Mouse (Mus musculus): ENCODE data around the gene Acin1. TPM values are rescaled to one million over a fixed set of nuclear protein-coding genes. Genes with fewer than 3 reads are reported as not detected.

The Acin1 gene
- total RNA-seq, 2 experiments from 2014 or later = 64.7 to 81.3 TPM

DNA sequence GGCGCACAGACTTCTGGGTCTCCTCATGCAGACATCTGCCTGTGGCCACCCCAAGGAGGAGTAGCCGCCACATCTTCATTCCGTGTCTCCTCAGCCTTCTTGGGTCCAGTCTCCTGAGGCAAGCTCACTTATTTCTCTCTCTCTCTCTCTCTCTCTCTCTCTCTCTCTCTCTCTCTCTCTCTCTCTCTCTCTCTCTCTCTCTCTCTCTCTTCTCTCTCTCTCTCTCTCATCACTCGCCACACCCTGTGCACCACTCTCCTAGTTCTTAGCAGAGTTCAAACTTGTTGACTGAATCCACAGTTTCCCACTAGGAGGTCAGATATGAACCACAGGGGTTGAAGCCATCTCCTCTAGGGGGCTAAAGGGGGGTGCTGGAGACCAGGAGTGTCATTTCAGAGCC lies 12.0 kb upstream of the Acin1 start, which contains the start of gene Gm29776:
TSS of gene Gm29776 (minus strand) at position 101 of the 400 bp plus-strand sequence.
- DNase-seq = no peak

DNA sequence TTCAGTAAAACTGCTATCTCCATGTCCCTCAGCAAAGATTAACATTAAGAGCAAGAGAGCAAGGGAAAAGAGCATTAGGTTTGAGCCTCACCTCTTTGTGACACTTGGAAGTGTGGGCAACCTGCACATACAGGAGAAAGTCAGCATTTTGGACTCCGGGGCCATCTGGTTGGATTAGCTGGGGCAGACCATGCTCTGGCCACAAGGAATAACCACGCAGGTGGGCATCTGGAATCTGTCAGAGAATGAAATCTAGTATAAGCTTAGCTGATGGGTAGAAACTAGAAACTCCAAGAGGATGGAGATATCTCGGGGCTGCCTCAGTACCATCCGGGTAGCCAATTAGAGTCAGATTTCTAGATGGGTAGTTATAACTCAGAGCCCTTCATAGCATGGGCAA lies 10.0 kb upstream of the Acin1 start:
- DNase-seq = no peak

DNA sequence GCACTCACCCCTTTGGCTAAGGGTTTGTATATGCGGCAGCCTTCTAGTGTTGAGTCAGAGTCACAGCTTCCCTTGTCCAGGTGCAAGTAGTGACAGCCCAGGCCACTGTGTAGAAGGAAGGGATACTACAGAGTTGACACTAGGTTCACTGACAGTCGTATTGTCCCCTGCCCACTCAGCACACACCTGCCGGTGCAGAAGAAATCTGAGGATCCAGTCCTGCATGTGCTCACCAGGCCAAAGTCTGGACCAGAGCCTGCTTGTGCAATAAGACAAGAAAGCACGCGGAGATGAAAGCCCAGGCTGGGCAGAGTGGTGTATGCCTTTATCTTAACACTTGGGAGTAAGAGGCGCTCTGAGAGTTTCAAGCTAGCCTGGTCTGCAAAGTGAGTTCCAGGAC lies 8.3 kb upstream of the Acin1 start:
- no peak for DNase-seq

DNA sequence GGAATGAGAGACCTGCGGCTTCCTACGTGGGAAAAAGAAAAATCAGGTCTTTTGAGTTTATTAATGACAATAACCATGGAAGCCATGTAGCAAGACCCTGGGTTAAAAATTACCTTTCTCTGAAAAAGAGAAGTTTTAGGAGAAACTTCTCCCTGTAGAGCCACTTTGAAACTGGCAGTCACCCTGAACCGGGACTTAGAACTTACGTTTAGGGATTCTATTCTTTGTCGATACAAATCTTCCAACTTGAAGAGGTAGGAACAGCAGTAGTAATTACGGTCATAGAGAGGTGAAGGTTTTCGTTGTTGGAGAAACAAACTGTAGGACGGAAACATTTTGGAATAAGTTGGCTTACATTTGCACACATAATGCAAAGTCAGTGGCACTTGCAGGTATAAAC lies 520 bp upstream of the Acin1 start:
- DNase-seq = no peak

DNA sequence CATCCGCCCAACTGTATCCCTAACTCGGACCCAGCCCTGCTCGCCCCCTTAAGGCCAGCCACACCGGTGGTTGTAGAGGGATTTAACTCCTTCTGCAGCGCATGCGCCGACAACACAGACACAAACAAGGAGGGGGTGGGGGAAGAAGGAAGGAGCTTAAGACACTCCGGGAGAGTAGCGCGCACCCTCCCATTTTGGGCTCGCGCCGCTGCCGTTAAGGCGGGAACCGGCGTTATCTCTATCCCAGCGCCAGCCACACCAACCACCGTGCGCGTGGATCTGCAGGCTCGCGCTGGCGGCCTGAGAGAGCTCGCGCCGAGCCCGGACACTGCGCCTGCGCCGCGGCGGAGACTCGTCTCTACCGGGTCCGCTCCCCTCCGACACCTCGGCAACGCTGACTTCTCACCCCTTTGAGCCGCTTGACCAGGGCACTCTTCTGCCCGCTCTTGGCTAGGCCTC lies 639 bp downstream of the Acin1 start, which contains the start of gene 1700123O20Rik:
TSS of gene 1700123O20Rik (plus strand) at position 154 of the 459 bp plus-strand sequence.
- DNase-seq = peak in 1 of 2 experiments; percentile 86

DNA sequence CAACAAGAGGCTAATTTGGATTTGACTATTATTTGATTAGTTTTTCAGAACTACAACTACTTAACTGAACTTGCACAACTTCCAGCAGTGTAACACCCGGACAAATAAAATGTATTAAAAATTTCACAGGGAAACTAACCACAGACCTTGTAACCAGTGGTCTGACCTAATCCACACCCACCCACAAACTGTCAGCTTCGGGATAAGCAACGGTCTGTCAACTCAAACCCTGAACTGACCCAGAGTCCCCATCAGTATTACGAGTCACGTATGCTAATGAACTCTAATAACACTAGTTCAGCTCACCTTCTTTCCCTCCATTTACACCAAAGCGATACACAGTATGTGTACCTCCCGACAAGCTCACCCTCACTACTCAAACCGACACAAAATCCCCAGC lies 1.3 kb downstream of the Acin1 start:
- no peak for DNase-seq

DNA sequence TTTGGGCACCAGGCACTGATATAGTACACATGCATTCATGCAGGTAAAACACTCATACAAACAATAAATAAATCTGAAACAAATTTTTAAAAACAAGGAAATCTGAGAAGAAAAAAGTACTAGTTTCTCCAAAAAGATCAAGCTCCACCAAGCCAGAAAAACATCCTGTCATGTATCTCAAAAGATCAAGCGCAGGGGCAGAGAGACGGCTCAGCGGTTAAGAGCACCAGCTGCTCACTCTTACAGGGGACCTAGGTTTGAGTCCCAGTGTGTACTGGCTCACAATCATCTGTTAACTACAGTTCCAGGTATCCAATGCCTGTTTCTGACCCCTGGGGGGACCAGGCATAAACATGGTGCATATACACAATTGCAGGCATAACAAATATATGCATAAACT lies 4.3 kb downstream of the Acin1 start:
- DNase-seq = no peak

DNA sequence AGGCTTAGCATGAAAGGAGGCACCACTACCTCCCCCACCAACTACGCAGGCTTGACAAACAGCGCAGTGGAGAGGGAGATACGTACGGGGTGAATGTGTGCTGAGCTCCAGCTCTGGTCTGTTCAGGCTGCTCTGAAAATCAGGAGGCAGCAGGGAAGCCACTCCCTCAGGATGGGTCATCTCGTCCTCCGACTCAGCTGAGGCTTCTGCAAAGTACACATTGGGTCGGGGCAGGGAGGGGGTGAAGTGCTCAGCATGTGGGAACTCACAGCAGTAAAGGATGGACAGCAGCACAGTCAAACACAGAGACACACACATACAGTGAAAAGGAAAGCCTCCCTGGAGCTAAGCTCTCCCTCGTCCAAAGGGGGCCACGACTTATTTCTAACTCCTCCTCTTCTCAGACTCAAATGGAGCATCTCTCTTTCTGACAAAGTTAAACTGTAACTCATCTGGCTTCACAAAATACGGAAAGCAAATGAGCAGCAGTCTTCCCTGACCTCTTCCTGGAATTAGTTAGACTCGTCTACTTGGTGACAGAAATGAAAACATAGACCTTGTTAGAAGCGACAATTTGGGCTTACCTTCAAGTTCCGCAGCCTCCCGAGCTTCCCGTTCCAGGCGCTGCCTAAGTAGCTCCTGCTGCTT lies 8.0 kb downstream of the Acin1 start:
- DNase-seq = no peak

DNA sequence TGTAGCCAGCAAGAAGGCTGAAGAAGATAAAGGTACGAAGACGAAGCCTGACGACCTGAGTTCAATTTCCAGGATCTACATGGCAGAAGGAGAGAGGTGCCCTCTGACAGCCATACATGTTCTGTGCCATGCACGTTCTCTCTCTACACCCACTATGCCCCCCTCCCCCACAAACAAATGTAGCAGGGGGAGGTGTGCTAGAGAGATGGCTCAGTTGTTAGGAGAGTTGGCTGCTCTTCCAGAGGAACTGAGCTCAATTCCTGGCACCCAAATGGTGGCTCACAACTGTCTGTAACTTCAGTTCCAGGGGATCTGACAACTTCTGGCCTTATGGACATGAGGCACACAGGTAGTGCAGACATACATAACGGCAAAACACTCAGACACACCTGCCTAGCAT lies 10.4 kb downstream of the Acin1 start:
- DNase-seq = no peak

DNA sequence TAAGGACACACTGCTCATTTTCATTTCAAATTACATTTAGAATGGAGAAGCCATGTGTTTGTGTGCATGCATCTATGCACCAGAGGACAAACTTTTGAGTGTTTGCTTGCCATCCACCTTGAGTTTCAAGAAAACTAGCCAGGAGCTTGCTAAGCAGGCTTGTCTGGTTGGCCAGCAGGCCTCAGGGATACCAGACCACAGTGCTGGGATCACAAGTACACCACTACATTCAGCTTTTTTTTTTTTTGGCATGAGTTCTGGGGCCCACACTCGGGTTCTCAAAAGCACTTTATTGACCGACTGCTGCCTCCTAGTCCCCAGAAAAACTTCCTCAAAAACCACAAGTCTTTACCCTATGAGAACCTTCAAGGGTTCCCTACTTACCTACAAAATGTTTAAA lies 12.4 kb downstream of the Acin1 start:
- DNase-seq = no peak

DNA sequence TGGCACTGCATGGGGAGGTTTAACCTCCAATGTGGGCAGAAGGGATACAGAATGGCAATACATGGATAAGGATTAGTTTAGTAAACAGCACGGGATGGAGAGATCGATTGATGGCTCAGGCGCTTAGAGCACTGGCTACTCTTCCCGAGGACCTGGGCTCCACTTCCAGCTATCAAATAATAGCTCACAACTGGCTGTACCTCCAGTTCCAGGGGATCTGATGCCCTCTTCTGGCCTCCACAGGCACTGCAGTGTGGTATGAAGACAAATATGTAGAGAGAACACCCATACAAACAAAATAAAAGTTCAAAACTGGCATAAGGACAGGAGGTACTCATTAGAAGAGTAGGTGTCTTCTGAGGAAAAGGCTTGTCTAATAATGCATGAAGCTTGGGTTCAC lies 17.4 kb downstream of the Acin1 start:
- peak; percentile 50 to 74 for DNase-seq

DNA sequence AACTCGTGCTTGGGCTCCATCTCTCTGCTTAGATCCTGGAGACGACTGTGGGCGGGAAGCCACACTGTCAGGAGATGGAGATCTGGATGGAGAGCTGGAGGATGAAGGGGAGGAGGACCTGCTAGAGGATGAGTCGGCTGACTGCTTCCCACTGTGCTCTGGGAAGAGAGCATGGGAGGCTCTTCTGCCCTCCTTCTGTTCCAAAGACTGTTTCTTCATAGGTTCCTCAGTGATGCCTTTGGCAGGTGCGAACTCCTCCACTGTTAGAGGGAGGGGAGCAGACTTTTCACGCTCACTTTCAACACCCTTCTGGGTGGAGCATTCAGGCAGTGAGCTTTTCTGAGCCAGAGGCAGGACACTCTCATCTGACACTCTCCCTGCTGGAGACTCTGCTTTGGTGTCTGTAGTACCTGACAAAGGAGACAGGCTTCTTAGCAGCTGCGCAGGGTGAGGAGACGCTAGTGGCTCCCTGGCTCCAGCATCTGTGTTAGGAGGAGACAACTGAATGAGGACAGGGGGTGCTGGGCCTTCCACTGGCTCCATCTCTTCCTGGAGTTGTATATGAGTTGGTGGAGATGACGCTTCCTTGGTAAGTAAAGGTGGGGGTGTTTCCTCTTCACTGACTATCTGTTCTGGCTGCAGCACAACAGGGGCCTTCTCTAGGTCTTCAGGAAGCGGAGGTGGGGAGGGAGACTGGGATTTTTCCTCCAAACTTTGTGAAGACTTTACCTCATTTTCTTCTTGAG lies 22.1 kb downstream of the Acin1 start:
- DNase-seq = no peak

DNA sequence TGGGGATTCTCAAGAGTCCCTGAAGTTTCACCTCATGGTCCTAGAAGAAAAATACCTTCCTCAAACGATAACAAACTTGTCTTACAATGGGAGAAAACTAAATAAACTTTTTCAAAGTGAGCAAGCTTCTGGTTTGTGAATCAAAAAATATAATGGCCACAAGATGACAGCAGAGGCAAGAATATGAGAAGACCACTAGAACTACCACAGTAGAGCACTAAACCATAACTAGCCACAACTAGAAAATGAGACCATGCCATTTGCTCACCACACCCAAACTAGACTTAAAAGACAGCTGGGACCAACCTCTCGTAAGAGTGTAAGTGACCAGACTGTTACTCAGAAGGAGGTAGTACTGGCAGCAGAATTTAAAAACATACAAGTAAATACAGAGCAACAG lies 26.7 kb downstream of the Acin1 start:
- DNase-seq = peak in 1 of 2 experiments; percentile 55

DNA sequence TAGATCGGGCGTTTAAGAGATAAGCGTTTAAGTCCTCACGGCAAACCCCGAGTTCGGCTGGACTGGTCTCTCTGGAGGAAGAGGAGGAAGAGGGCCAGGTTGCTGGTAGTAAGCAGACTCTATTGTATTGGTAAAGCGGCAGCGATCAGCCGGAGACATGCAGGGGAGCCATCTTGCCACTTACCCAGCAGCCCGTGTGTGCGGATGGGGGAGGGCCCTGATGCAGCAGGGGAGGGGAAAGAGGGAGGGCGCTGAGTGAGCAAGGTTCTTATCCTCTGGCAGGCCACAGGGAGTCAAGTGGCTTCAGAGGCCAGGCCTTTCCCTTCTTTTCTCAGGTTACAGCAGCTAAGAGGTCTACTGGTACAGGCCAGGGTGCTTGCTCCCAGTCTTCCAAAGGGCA lies 33.2 kb downstream of the Acin1 start:
- DNase-seq = peak; percentile 89 to 92

DNA sequence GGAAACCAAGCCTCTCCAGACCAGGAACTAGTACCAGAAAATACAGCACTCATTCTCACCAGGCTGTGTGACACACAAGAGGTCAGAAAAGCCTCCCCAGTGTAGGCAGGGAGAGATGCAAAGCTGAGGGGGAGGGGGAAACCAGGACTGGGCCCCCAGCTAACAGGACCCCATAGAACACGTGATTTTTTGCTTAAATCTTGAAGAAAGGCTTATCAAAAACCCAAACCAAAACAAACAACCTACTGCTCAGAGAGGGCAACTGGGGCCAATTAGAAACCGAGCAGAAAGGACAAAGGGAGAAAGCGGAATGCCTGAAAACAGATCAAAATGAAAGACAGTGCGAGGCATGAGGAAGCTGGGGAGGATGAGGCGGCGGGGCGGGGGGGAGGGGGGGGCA lies 33.9 kb downstream of the Acin1 start:
- no peak for DNase-seq

DNA sequence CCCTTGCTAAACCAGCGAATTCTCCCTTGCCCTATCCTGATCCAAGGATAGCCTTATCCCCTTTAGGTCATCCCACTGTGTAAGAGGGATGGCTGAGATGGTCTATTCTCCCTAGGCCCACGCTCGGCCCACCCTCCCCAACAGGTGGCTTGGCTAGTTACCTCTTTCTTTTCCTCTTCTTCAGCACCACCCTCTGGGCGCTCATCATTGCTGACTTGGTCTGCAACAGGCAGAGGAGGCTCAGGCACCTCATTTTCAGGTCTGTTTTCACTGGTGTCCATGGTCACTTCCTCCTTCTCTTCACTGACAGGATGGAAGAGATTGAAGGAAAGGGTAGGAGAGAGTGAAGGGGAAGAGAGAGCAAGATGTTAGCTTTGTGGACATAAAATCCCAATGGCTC lies 35.2 kb downstream of the Acin1 start:
- no peak for DNase-seq

DNA sequence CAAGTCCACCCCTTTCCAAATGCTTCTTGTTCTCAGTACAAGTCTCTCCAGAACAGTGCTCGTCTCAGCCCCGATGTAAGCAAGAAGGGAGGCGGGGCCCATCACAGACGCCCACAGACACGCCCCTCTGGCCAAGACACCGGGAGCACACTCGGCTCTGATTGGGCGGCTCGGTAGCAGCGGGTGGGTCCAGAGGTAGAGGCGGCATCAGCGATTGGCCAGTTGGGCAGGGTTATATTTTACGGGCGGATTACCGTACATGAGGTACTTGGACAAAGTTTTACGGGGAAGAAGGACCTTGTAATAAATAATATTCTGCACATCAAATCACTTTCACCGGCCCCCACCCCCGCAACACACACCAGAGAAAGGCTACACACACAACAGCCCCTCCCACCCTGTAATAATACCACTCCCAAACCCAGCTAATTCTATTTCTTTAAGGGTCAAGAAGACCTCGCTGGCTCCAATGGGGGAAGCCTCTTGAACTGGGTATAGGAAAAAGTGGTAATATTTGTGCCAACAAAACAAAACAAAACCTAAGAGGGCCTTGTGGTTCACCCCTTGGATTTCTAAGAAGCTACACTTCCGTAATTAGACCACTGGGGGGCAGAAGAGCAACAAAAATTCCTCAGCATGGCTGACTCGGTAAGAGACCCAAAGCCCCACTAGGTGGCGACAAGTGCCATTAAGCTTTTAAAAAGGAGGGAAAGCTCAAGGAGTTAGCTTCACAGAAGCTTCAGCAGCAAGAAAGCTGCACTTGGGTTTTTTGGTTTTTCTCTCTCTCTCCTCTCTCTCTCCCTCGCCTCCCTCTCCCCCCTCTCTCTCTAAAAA lies 35.9 kb downstream of the Acin1 start:
- DNase-seq = peak; percentile 86 to 94

DNA sequence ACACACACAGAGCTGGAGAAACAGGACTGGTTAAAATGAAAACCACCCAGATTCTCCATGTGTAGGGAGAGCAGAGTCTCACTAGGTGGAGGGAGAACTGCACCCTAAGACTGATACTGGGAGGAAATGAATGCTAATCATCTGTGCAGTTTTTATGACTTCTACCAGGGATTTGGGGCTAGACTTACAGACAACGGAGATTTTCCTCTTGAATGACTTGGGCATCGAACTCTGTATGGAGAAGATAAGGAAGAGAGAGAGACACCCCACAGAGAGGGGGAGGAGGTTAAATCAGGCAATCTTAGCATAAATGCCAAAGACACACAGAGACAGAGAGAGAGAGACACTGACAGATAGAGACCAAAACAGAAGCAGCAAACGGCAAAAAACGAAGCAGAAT lies 38.8 kb downstream of the Acin1 start:
- DNase-seq = no peak

DNA sequence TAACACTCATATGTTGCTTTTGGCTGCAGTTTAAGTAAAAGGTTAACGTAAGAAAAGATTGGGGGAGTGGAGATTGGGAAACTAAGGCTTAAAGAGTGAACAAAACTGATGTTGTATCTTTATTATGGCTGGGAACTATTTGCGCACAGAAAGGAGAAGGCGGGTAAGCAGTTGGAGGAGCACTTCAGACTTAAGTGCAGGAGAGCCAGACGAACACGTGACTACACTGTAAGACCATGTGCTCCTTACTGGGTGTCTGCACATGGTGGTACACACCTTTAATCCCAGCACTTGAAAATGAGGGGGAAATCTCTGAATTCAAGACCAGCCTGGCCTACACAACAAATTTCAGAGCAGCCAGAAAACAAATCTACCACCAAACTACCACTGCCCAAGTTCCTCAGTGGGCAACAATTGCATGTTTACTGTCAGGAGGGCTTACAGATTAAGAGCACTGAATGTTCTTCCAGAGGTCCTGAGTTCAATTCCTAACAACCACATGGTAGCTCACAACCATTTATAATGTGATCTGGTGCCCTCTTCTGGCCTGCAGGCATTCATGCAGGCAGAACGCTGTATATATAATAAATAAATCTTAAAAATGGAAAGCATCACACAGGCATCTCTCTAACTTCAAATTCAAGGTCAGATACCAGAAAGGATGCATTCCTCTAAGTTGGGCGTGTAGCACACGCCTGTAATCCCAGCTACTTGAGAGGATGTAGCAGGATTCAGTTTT lies 39.7 kb downstream of the Acin1 start:
- DNase-seq = no peak

DNA sequence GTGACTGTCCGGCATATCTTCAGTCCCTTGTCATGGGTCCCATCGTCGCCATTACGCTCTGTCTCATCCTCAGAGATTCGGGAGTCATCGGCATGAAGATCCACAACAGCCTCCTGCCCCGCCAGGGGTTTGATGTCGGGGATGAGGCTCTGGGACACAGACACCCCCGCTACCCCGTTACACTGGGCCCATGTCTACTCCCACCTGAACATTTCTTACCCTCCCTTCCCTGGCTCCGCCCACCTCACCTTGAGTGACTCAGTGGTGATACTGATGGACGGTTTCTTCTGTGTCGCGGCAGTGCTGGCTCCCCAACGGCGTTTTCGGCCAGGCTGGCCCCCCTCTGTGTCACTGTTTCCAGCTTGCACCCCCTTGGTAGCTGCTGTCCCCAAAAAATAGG lies 40.3 kb downstream of the Acin1 start:
- no peak for DNase-seq

DNA sequence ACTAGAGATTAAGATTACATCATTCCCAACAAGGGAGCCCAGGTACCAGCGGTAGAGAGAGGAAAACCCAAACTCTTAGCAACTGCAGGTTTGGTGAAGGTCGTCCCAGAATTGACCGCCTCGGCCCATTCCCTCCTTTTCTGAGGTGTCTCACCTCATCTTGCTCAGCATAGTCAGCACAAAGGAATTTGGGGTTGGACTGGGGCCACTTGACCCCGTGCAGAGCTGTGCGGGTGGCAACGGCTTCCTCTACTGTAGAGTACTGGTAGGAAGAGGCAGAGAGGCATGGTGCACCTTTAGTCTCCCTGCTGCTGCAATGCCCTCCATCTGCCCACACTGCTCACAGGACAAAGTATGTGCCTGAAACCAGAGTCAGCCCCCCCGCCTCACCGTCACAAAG lies 42.4 kb downstream of the Acin1 start:
- no peak for DNase-seq

DNA sequence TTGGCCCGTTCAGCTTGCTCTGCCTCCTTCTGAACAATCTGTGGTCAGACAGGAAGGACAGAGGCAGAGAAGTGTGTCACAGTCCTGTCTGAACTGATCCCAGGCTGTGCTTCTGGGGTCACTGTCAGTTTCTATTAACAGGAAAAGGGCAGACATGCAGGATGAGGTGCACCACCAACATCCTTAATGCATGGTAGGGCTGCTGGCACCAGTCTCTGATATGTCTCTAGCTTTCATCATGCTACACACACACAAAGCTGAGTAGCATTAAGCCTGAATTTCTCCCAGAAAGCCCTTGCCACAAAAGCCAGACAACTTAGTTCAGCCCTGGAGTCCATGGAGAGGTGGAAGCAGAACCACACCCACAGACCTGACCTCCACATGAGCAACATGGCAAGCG lies 43.7 kb downstream of the Acin1 start:
- no peak for DNase-seq
